Comparison of ENCODE assay signal across 24 mouse cellular contexts in the genomic region with DNA sequence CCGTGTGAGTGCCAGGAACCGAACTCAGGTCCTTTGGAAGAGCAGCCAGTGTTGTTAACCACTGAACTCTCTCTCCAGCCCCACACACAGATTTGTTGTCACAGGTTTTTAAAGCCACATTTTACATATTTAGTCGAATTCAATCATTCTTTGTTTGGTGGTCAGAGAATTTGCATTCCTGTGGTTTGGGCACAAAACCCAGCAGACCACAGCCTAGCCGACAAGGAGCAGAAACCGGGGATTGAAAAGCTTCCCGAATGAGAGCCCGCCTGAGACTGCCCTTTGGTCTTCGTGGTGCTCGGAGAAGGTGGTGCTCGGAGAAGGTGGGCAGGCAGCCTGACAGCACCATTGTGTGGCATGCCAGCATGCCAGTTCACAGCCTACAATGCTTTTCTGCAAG. TPM values are rescaled to one million over a fixed set of nuclear protein-coding genes. Genes with fewer than 3 reads are reported as not detected.
DNase-seq lines count a peak whose midpoint lies in the region; ATAC-seq lines count a peak whose summit lies in the region.
"Had no signal": no experiment of that assay in that cellular context is flagged by ENCODE, and none has a peak within 500 bp of the region (broad histone marks: within the 10 kb centered on the region; RNA-seq: fewer than 3 reads in every experiment).

No protein-coding gene starts in this region.

- H3K4me1 ChIP-seq in embryonic facial prominence, embryonic 14.5 days (ENCODE audit: control insufficient read depth, insufficient read depth, low read length) = peaks cover 11% of the 10 kb centered on the region
- H3K4me1 ChIP-seq in embryonic facial prominence, embryonic 10.5 days = peaks cover 20% of the 10 kb centered on the region
- peaks cover 67% of the 10 kb centered on the region for H3K4me1 ChIP-seq in neural tube, embryonic 13.5 days (replicated peaks)
- H3K4me1 ChIP-seq: liver, embryonic 15.5 days had no signal

- no peak overlapping the region for H3K4me2 ChIP-seq in embryonic facial prominence, embryonic 14.5 days (ENCODE audit: low read depth, low read length)
- no peak overlapping the region for H3K4me2 ChIP-seq in neural tube, embryonic 13.5 days
- H3K4me2 ChIP-seq: embryonic facial prominence, embryonic 12.5 days; limb, embryonic 15.5 days; liver, embryonic 15.5 days; midbrain, embryonic 15.5 days had no signal

- H3K36me3 ChIP-seq in embryonic facial prominence, embryonic 14.5 days (ENCODE audit: control insufficient read depth, insufficient read depth, low read length) = peaks cover 21% of the 10 kb centered on the region; the same call in 1 of the 2 replicates
- H3K36me3 ChIP-seq in embryonic facial prominence, embryonic 10.5 days (replicated peaks) = peaks cover 54% of the 10 kb centered on the region
- peaks cover 18% of the 10 kb centered on the region for H3K36me3 ChIP-seq in neural tube, embryonic 13.5 days
- H3K36me3 ChIP-seq: midbrain, embryonic 15.5 days had no signal

- no peak overlapping the region for H3K4me3 ChIP-seq in embryonic facial prominence, embryonic 14.5 days (ENCODE audit: low read depth, low read length)
- H3K4me3 ChIP-seq in embryonic facial prominence, embryonic 10.5 days = no peak overlapping the region
- H3K4me3 ChIP-seq in neural tube, embryonic 13.5 days = no peak overlapping the region
- H3K4me3 ChIP-seq: embryonic facial prominence, embryonic 12.5 days; limb, embryonic 15.5 days; liver, embryonic 15.5 days; midbrain, embryonic 15.5 days; myocyte had no signal

- ATAC-seq in embryonic facial prominence, embryonic 14.5 days (ENCODE audit: low read depth) = no peak
- ATAC-seq in neural tube, embryonic 13.5 days (ENCODE audit: low read depth) = no peak
- ATAC-seq: forebrain, embryonic 16.5 days; midbrain, embryonic 15.5 days had no signal

- H3K9ac ChIP-seq in embryonic facial prominence, embryonic 14.5 days (ENCODE audit: low read depth, low read length) = no peak overlapping the region
- H3K9ac ChIP-seq in neural tube, embryonic 13.5 days = no peak overlapping the region
- H3K9ac ChIP-seq: embryonic facial prominence, embryonic 12.5 days; limb, embryonic 15.5 days; liver, embryonic 15.5 days; midbrain, embryonic 15.5 days had no signal

- WGBS in embryonic facial prominence, embryonic 14.5 days = 71% methylated on average over 10 of the region's 10 CpGs
- 82% methylated on average over 10 of the region's 10 CpGs for WGBS in embryonic facial prominence, embryonic 10.5 days
- 58% methylated on average over 10 of the region's 10 CpGs for WGBS in neural tube, embryonic 13.5 days

- H3K27me3 ChIP-seq in embryonic facial prominence, embryonic 14.5 days (replicated peaks; ENCODE audit: control insufficient read depth, insufficient read depth, low read length) = no peaks in the 10 kb centered on the region
- peaks cover 10% of the 10 kb centered on the region for H3K27me3 ChIP-seq in embryonic facial prominence, embryonic 10.5 days (replicated peaks; ENCODE audit: low read depth, poor library complexity, severe bottlenecking)
- H3K27me3 ChIP-seq in neural tube, embryonic 13.5 days = no peaks in the 10 kb centered on the region
- H3K27me3 ChIP-seq: embryonic facial prominence, embryonic 12.5 days; limb, embryonic 15.5 days; liver, embryonic 15.5 days had no signal

- intact Hi-C loops in left cerebral cortex, postnatal 25 days (cut with DNase I) = loop anchor here (5.0 to 10.0 kb wide), 2 partner anchors 272 to 334 kb away; no protein-coding TSS in a partner anchor

- H3K9me3 ChIP-seq in embryonic facial prominence, embryonic 14.5 days (ENCODE audit: control insufficient read depth, low read length) = no peaks in the 10 kb centered on the region
- H3K9me3 ChIP-seq in embryonic facial prominence, embryonic 10.5 days = no peaks in the 10 kb centered on the region
- no peaks in the 10 kb centered on the region for H3K9me3 ChIP-seq in neural tube, embryonic 13.5 days
- H3K9me3 ChIP-seq: embryonic facial prominence, embryonic 12.5 days; limb, embryonic 15.5 days; liver, embryonic 15.5 days; midbrain, embryonic 15.5 days had no signal

- H3K27ac ChIP-seq in embryonic facial prominence, embryonic 14.5 days (replicated peaks; ENCODE audit: low read depth, low read length) = no peak overlapping the region
- no peak overlapping the region for H3K27ac ChIP-seq in embryonic facial prominence, embryonic 10.5 days (replicated peaks)
- H3K27ac ChIP-seq in neural tube, embryonic 13.5 days (replicated peaks) = peak overlapping the region; percentile 46
- H3K27ac ChIP-seq: embryonic facial prominence, embryonic 12.5 days; limb, embryonic 15.5 days; liver, embryonic 15.5 days; midbrain, embryonic 15.5 days had no signal

- DNase-seq in embryonic facial prominence, embryonic 14.5 days (ENCODE audit: low spot score) = peak; percentile 31
- DNase-seq in embryonic facial prominence, embryonic 10.5 days (ENCODE audit: low spot score) = no peak
- DNase-seq in kidney, postnatal 4 days = peak; percentile 20 to 45
- DNase-seq in kidney, adult 8-10 months = no peak
- no peak for DNase-seq in neural tube, embryonic 10.5 days (ENCODE audit: extremely low spot score, low spot score)
- DNase-seq in adrenal gland, adult 2 months = no peak
- DNase-seq in left cerebral cortex, postnatal 25 days (ENCODE audit: low spot score in 2 of 2) = no peak
- DNase-seq: adrenal gland, adult 8-10 months; cerebellum, adult 9-11 months; gastrocnemius, postnatal 36 days; right cerebral cortex, postnatal 14 days; thymus, postnatal 36 days had no signal

RNA-seq across cellular contexts. Expression of a gene that starts 42.8 kb away (rescaled TPM):
- 0.15 and 0.50 TPM in 2 replicates for polyA plus RNA-seq in embryonic facial prominence, embryonic 14.5 days (2014; fragmentation: Nextera tagmentation; extraction: Ambion mirVana)
- polyA plus RNA-seq in embryonic facial prominence, embryonic 10.5 days (2016; fragmentation: Nextera tagmentation; extraction: Ambion mirVana) = 3.8 and 15.5 TPM in 2 replicates
- 21.8 and 22.7 TPM in 2 replicates for polyA plus RNA-seq in neural tube, embryonic 13.5 days (2015; fragmentation: Nextera tagmentation; extraction: Ambion mirVana)
- under 1 TPM in 1 of 2 experiments, not detected in 1; 0.10 TPM for total RNA-seq in adrenal gland, adult 2 months (2021)
- 0.06 TPM in 1 of 2 replicates, not detected in the other for polyA plus RNA-seq in adrenal gland, adult 2 months (2012; rRNA removed)
- total RNA-seq in left cerebral cortex, postnatal 25 days (2021) = 10 to 100 TPM; 11.4 to 12.3 TPM
- total RNA-seq: gastrocnemius, postnatal 36 days; heart, adult 8-10 months; neutrophil, adult 5-6 weeks had no signal
- polyA plus RNA-seq: heart, postnatal 0 days; liver, embryonic 15.5 days; spleen, adult 2 months; stomach, embryonic 14.5 days had no signal

Comparison
In these comparisons a context has a peak if more than half of its experiments do, and no peak if none do; other contexts are left out.
1. DNase-seq: peak in embryonic facial prominence, embryonic 14.5 days (single experiment) and kidney, postnatal 4 days (2 of 2); none in embryonic facial prominence, embryonic 10.5 days (single experiment), kidney, adult 8-10 months (0 of 2), neural tube, embryonic 10.5 days (single experiment), adrenal gland, adult 2 months (single experiment) and left cerebral cortex, postnatal 25 days (0 of 2).